In genomic region chr2:5097786-5098445, GRCm38 (mm10) we compare ENCODE assay signal across 9 mouse cellular contexts. TPM values are rescaled to one million over a fixed set of nuclear protein-coding genes. Genes with fewer than 3 reads are reported as not detected.
DNase-seq lines count a peak whose midpoint lies in the region.
"Had no signal": no experiment of that assay in that cellular context is flagged by ENCODE, and none has a peak within 500 bp of the region (broad histone marks: within the 10 kb centered on the region; RNA-seq: fewer than 3 reads in every experiment).

No protein-coding gene starts in this region.

- H3K4me3 ChIP-seq in limb, embryonic 10.5 days: peak overlapping the region; percentile 45
- H3K4me3 ChIP-seq: erythroblast, embryonic 14.5 days had no signal

- peak; percentile 71 for DNase-seq in heart, adult 11 months
- no peak for DNase-seq in heart, postnatal 4 days
- DNase-seq in right cerebral cortex, postnatal 10 days (ENCODE audit: low spot score in 2 of 2): peak; percentile 35 to 53
- DNase-seq in right cerebral cortex, postnatal 36 days (ENCODE audit: low spot score in 2 of 2): no peak
- DNase-seq in limb, embryonic 10.5 days (ENCODE audit: low spot score): peak; percentile 70
- DNase-seq in retina, embryonic 14.5 days (ENCODE audit: low spot score): peak; percentile 52
- no peak for DNase-seq in Muller cell, postnatal 12 days (ENCODE audit: inconsistent ontology term)
- DNase-seq in cerebellum, adult 11 months: no peak

- no peaks in the 10 kb centered on the region for H3K27me3 ChIP-seq in limb, embryonic 10.5 days (ENCODE audit: low read depth, poor library complexity, severe bottlenecking)

- WGBS in limb, embryonic 10.5 days: 14% methylated on average over 20 of the region's 20 CpGs

- peak overlapping the region; percentile 76 for H3K27ac ChIP-seq in limb, embryonic 10.5 days

- peaks cover 26% of the 10 kb centered on the region for H3K4me1 ChIP-seq in limb, embryonic 10.5 days

- H3K9me3 ChIP-seq in limb, embryonic 10.5 days (replicated peaks): no peaks in the 10 kb centered on the region

- H3K36me3 ChIP-seq in limb, embryonic 10.5 days: no peaks in the 10 kb centered on the region

RNA-seq across cellular contexts. Expression of gene Optn, which starts 34.1 kb away (rescaled TPM):
- 10 to 100 TPM; 38.5 to 39.8 TPM for total RNA-seq in heart, postnatal 4 days (2021)
- polyA plus RNA-seq in limb, embryonic 10.5 days (2016; fragmentation: Nextera tagmentation; extraction: Ambion mirVana): 7.1 and 7.8 TPM in 2 replicates

RNA-seq across cellular contexts. Expression of gene Ccdc3, which starts 39.7 kb away (rescaled TPM):
- 1 to 10 TPM; 7.4 TPM for total RNA-seq in heart, postnatal 4 days (2021)
- 1.4 and 4.0 TPM in 2 replicates for polyA plus RNA-seq in limb, embryonic 10.5 days (2016; fragmentation: Nextera tagmentation; extraction: Ambion mirVana)

Comparison
In these comparisons a context has a peak if more than half of its experiments do, and no peak if none do; other contexts are left out.
1. DNase-seq: peak in heart, adult 11 months (single experiment), right cerebral cortex, postnatal 10 days (2 of 2), limb, embryonic 10.5 days (single experiment) and retina, embryonic 14.5 days (single experiment); none in heart, postnatal 4 days (single experiment), right cerebral cortex, postnatal 36 days (0 of 2), Muller cell, postnatal 12 days (single experiment) and cerebellum, adult 11 months (single experiment).